Mouse (Mus musculus): ENCODE data around the gene Mcidas. TPM values are rescaled to one million over a fixed set of nuclear protein-coding genes. Genes with fewer than 3 reads are reported as not detected.

The Mcidas gene
- polyA plus RNA-seq, 1 experiment, result not detected

GRCm38 (mm10) chr13:113032831-113033230 is 39.2 kb downstream of the Mcidas start:
- no peak overlapping the region for H3K9ac ChIP-seq (ENCODE audit: low read depth, poor library complexity, severe bottlenecking)
- no peak overlapping the region for H3K4me3 ChIP-seq (ENCODE audit: low read depth, low read length)
- no peak overlapping the region for H3K27ac ChIP-seq (ENCODE audit: insufficient read depth, low read length)
- peaks cover 18% of the 10 kb centered on the region for H3K27me3 ChIP-seq (ENCODE audit: control insufficient read depth, insufficient read depth, low read length, poor library complexity, severe bottlenecking)
- H3K36me3 ChIP-seq (ENCODE audit: control insufficient read depth, insufficient read depth, low read length, poor library complexity, severe bottlenecking), result no peaks in the 10 kb centered on the region
- H3K4me1 ChIP-seq (ENCODE audit: control insufficient read depth, insufficient read depth, low read length), result no peaks in the 10 kb centered on the region
- no peaks in the 10 kb centered on the region for H3K9me3 ChIP-seq (replicated peaks; ENCODE audit: control insufficient read depth, insufficient read depth, low read length, poor library complexity, severe bottlenecking)
- TF ChIP-seq CTCF (IDR thresholded peaks at IDR 0.05; ENCODE audit: low read depth, low read length), result no peak
- no peak for TF ChIP-seq EP300 (IDR thresholded peaks at IDR 0.05; ENCODE audit: insufficient read depth, low read depth, low read length)
- TF ChIP-seq POLR2A (IDR thresholded peaks at IDR 0.05; ENCODE audit: insufficient read depth, low read length), result no peak

GRCm38 (mm10) chr13:113034271-113034886 is 40.7 kb downstream of the Mcidas start:
- H3K27me3 ChIP-seq (ENCODE audit: control insufficient read depth, insufficient read depth, low read length, poor library complexity, severe bottlenecking), result peaks cover 18% of the 10 kb centered on the region
- H3K4me1 ChIP-seq (ENCODE audit: control insufficient read depth, insufficient read depth, low read length), result no peaks in the 10 kb centered on the region

GRCm38 (mm10) chr13:113034950-113035421 is 41.3 kb downstream of the Mcidas start, which contains the start of gene Cdc20b:
Cdc20b (plus strand) TSS chr13:113035111.
- H3K27me3 ChIP-seq (ENCODE audit: control insufficient read depth, insufficient read depth, low read length, poor library complexity, severe bottlenecking), result peaks cover 18% of the 10 kb centered on the region
- H3K27ac ChIP-seq (ENCODE audit: insufficient read depth, low read length), result no peak within 1 kb of the TSS

More at GRCm38 (mm10) chr13:113034271-113034886, 40.7 kb downstream of the Mcidas start:
- TF ChIP-seq CTCF (IDR thresholded peaks at IDR 0.05; ENCODE audit: low read depth, low read length) (no peak), POLR2A (IDR thresholded peaks at IDR 0.05; ENCODE audit: insufficient read depth, low read length) (no peak), EP300 (IDR thresholded peaks at IDR 0.05; ENCODE audit: insufficient read depth, low read depth, low read length) (no peak)
- Histone ChIP-seq H3K27ac (ENCODE audit: insufficient read depth, low read length) (no peak overlapping the region), H3K9me3 (replicated peaks; ENCODE audit: control insufficient read depth, insufficient read depth, low read length, poor library complexity, severe bottlenecking) (no peaks in the 10 kb centered on the region), H3K4me3 (ENCODE audit: low read depth, low read length) (no peak overlapping the region), H3K9ac (ENCODE audit: low read depth, poor library complexity, severe bottlenecking) (peak overlapping the region; percentile 59), H3K36me3 (ENCODE audit: control insufficient read depth, insufficient read depth, low read length, poor library complexity, severe bottlenecking) (no peaks in the 10 kb centered on the region)

GRCm38 (mm10) chr13:113035852-113036251 is 42.2 kb downstream of the Mcidas start:
- H3K27me3 ChIP-seq (ENCODE audit: control insufficient read depth, insufficient read depth, low read length, poor library complexity, severe bottlenecking), result peaks cover 18% of the 10 kb centered on the region
- no peaks in the 10 kb centered on the region for H3K36me3 ChIP-seq (ENCODE audit: control insufficient read depth, insufficient read depth, low read length, poor library complexity, severe bottlenecking)
- no peaks in the 10 kb centered on the region for H3K9me3 ChIP-seq (replicated peaks; ENCODE audit: control insufficient read depth, insufficient read depth, low read length, poor library complexity, severe bottlenecking)
- no peak overlapping the region for H3K9ac ChIP-seq (ENCODE audit: low read depth, poor library complexity, severe bottlenecking)
- TF ChIP-seq EP300 (IDR thresholded peaks at IDR 0.05; ENCODE audit: insufficient read depth, low read depth, low read length) (no peak), POLR2A (IDR thresholded peaks at IDR 0.05; ENCODE audit: insufficient read depth, low read length) (no peak), CTCF (IDR thresholded peaks at IDR 0.05; ENCODE audit: low read depth, low read length) (peak; percentile 33)
- no peaks in the 10 kb centered on the region for H3K4me1 ChIP-seq (ENCODE audit: control insufficient read depth, insufficient read depth, low read length)
- H3K4me3 ChIP-seq (ENCODE audit: low read depth, low read length), result no peak overlapping the region
- no peak overlapping the region for H3K27ac ChIP-seq (ENCODE audit: insufficient read depth, low read length)

More at GRCm38 (mm10) chr13:113034950-113035421, 41.3 kb downstream of the Mcidas start, which contains the start of gene Cdc20b:
- Histone ChIP-seq H3K36me3 (ENCODE audit: control insufficient read depth, insufficient read depth, low read length, poor library complexity, severe bottlenecking) (no peaks in the 10 kb centered on the region), H3K4me1 (ENCODE audit: control insufficient read depth, insufficient read depth, low read length) (no peaks in the 10 kb centered on the region), H3K4me3 (ENCODE audit: low read depth, low read length) (peak within 1 kb of the TSS; percentile 65), H3K9me3 (replicated peaks; ENCODE audit: control insufficient read depth, insufficient read depth, low read length, poor library complexity, severe bottlenecking) (no peaks in the 10 kb centered on the region), H3K9ac (ENCODE audit: low read depth, poor library complexity, severe bottlenecking) (peak within 1 kb of the TSS; percentile 59)
- TF ChIP-seq EP300 (IDR thresholded peaks at IDR 0.05; ENCODE audit: insufficient read depth, low read depth, low read length), result no peak
- TF ChIP-seq POLR2A (IDR thresholded peaks at IDR 0.05; ENCODE audit: insufficient read depth, low read length), result no peak

- Histone ChIP-seq H3K36me3 (ENCODE audit: control insufficient read depth, insufficient read depth, low read length, poor library complexity, severe bottlenecking) (no peaks in the 10 kb centered on the region), H3K27ac (ENCODE audit: insufficient read depth, low read length) (no peak overlapping the region), H3K9ac (ENCODE audit: low read depth, poor library complexity, severe bottlenecking) (no peak overlapping the region), H3K4me1 (ENCODE audit: control insufficient read depth, insufficient read depth, low read length) (no peaks in the 10 kb centered on the region), H3K4me3 (ENCODE audit: low read depth, low read length) (no peak overlapping the region), H3K27me3 (ENCODE audit: control insufficient read depth, insufficient read depth, low read length, poor library complexity, severe bottlenecking) (no peaks in the 10 kb centered on the region), H3K9me3 (replicated peaks; ENCODE audit: control insufficient read depth, insufficient read depth, low read length, poor library complexity, severe bottlenecking) (no peaks in the 10 kb centered on the region)
- TF ChIP-seq EP300 (IDR thresholded peaks at IDR 0.05; ENCODE audit: insufficient read depth, low read depth, low read length) (no peak), POLR2A (IDR thresholded peaks at IDR 0.05; ENCODE audit: insufficient read depth, low read length) (no peak), CTCF (IDR thresholded peaks at IDR 0.05; ENCODE audit: low read depth, low read length) (no peak)
Measured at GRCm38 (mm10) chr13:113044876-113045275, 51.2 kb downstream of the Mcidas start.

GRCm38 (mm10) chr13:113045458-113046110 is 51.9 kb downstream of the Mcidas start:
- no peaks in the 10 kb centered on the region for H3K4me1 ChIP-seq (ENCODE audit: control insufficient read depth, insufficient read depth, low read length)
- no peaks in the 10 kb centered on the region for H3K36me3 ChIP-seq (ENCODE audit: control insufficient read depth, insufficient read depth, low read length, poor library complexity, severe bottlenecking)
- H3K27ac ChIP-seq (ENCODE audit: insufficient read depth, low read length), result no peak overlapping the region
- H3K9me3 ChIP-seq (replicated peaks; ENCODE audit: control insufficient read depth, insufficient read depth, low read length, poor library complexity, severe bottlenecking), result no peaks in the 10 kb centered on the region
- TF ChIP-seq EP300 (IDR thresholded peaks at IDR 0.05; ENCODE audit: insufficient read depth, low read depth, low read length), result no peak
- TF ChIP-seq CTCF (IDR thresholded peaks at IDR 0.05; ENCODE audit: low read depth, low read length), result no peak
- TF ChIP-seq POLR2A (IDR thresholded peaks at IDR 0.05; ENCODE audit: insufficient read depth, low read length), result no peak
- H3K9ac ChIP-seq (ENCODE audit: low read depth, poor library complexity, severe bottlenecking), result peak overlapping the region; percentile 72
- no peaks in the 10 kb centered on the region for H3K27me3 ChIP-seq (ENCODE audit: control insufficient read depth, insufficient read depth, low read length, poor library complexity, severe bottlenecking)
- peak overlapping the region; percentile 13; the same call in 1 of the 2 replicates for H3K4me3 ChIP-seq (ENCODE audit: low read depth, low read length)
